Mouse (Mus musculus): ENCODE results near the gene Ccnyl1.

DNA sequence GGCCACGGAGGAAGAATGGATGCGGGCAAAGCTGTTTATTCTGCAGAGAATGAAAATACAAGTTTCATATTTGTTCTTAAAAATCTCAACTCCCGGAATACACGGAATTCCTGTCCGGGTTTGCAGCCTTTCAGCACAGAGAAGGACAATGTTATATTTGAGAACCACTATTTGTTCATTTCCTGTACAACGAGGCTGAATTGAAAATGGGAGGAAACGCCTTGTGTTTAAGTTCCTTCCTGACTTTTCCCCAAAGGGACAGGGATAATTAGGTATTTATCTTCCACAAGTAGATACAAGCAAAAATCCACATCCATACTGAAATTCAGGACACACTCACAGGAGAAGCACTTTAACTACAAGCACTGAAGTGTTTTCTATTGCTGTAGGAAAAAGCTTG lies 31.4 kb upstream of the Ccnyl1 start:
- TF ChIP-seq EP300 (IDR thresholded peaks at IDR 0.05) (0 out of 2 replicates have a peak, but pooled peaks have one; percentile 14), CTCF (IDR thresholded peaks at IDR 0.05) (no peak)

Measured in lung, postnatal 0 days (tissue).